Mouse (Mus musculus): ENCODE results near the gene 6330409D20Rik. TPM values are rescaled to one million over a fixed set of nuclear protein-coding genes. Genes with fewer than 3 reads are reported as not detected.

The 6330409D20Rik gene
- total and polyA plus RNA-seq, 2 experiments from 2014 or later, result 3.7 to 3.8 TPM

DNA sequence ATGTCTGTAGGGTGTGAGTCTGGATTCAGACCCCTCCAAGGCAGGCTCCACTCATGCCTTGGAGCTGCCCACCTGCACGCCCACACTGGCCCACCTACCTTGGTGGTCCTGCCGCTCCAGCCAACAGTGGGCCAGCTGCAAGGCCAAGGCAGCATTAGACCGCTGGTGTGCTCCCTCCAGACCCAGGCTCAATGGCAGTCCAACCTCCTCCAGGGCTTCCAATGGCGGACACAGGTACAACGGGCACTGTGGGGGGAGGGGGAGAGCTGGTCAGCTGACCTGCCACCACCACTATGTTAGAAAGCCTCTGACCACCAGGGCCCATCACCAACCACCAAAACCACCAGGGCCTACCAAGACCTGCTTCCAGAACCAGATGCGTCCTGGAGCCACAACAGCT lies 54.2 kb downstream of the 6330409D20Rik start:
- Histone ChIP-seq H3K4me1 (ENCODE audit: insufficient read depth, low read length) (0 out of 2 replicates have a peak, but pooled peaks cover 3% of the 10 kb centered on the region), H3K4me3 (ENCODE audit: low read depth, low read length) (no peak overlapping the region), H3K9me3 (ENCODE audit: low read length) (no peaks in the 10 kb centered on the region), H3K4me2 (ENCODE audit: low read depth, low read length, poor library complexity, severe bottlenecking) (no peak overlapping the region), H3K9ac (replicated peaks; ENCODE audit: low read length, poor library complexity, severe bottlenecking) (no peak overlapping the region), H3K27ac (ENCODE audit: low read depth, low read length) (no peak overlapping the region), H3K36me3 (ENCODE audit: insufficient read depth, low read length) (peaks cover 57% of the 10 kb centered on the region), H3K27me3 (ENCODE audit: insufficient read depth, low read length) (no peaks in the 10 kb centered on the region)
- no peak for ATAC-seq (ENCODE audit: low FRiP score)
- DNase-seq (ENCODE audit: low spot score), result no peak
- WGBS, result 85% methylated on average over 6 of the region's 6 CpGs
- no peak for TF ChIP-seq CTCF (IDR thresholded peaks at IDR 0.05)

DNA sequence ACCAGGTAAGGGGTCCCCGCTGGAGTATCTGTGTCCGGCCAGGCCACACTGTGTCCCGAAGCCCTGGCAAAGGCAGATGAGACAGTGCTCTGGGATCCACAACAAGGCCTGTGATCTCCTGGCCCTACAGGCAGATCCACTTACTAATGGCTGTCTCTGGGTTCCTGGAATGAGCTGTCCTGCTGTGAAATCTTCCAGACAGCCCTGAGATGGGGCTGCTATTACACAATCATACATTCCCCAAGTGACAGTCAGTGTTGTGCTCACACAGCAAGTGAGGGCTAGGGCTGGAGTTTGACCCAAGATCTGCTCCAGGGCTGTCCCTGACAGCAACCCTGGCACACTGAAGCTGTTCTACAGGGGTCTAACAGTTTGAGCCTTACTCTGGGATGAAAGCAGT lies 55.0 kb downstream of the 6330409D20Rik start:
- DNase-seq (ENCODE audit: low spot score) (no peak), ATAC-seq (ENCODE audit: low FRiP score) (no peak)
- TF ChIP-seq CTCF (IDR thresholded peaks at IDR 0.05), result no peak
- peaks cover 54% of the 10 kb centered on the region for H3K36me3 ChIP-seq (ENCODE audit: insufficient read depth, low read length)
- H3K9ac ChIP-seq (replicated peaks; ENCODE audit: low read length, poor library complexity, severe bottlenecking), result no peak overlapping the region
- no peaks in the 10 kb centered on the region for H3K9me3 ChIP-seq (ENCODE audit: low read length)
- no peak overlapping the region for H3K27ac ChIP-seq (ENCODE audit: low read depth, low read length)
- no peak overlapping the region for H3K4me3 ChIP-seq (ENCODE audit: low read depth, low read length)
- no peak overlapping the region for H3K4me2 ChIP-seq (ENCODE audit: low read depth, low read length, poor library complexity, severe bottlenecking)
- H3K4me1 ChIP-seq (ENCODE audit: insufficient read depth, low read length), result 0 out of 2 replicates have a peak, but pooled peaks cover 3% of the 10 kb centered on the region
- H3K27me3 ChIP-seq (ENCODE audit: insufficient read depth, low read length), result no peaks in the 10 kb centered on the region
- WGBS, result 96% methylated on average over 3 of the region's 3 CpGs

DNA sequence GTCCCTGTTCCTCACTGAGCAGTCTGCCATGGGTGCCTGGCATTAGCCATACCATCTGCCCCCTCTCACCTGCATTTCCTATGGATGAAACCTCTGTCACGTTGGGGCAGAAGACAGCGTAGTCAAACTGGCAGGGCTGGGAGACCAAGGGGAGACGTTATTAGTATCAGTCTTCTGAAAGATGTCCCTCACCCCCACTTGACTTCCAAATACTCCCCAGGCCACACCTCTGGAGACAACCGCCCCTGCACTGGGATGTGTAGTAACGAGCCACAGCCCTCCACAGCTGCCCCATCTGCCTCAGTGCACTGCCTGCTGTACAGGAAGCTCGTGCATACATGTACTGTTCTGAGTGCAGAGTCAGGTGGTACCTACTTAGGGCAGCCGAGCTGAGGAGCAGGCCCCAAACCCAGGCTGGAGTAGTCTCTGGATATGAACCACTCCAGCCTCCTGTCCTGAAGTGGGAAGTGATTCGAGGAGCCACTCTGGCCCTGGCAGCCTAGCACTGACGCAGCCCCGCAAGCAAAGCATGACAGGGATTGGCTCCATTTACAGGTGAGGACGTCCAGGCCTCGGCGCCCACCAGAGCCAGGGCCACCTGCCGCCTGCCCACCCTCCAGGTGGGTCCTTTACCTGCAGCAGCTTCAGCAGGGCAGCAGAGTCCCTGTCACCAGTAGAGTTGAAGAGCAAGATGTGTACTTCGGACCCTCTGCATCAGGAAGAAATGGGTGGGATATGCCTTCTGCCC lies 56.0 kb downstream of the 6330409D20Rik start:
- H3K36me3 ChIP-seq (ENCODE audit: insufficient read depth, low read length), result peaks cover 50% of the 10 kb centered on the region
- no peak for ATAC-seq (ENCODE audit: low FRiP score)
- TF ChIP-seq CTCF (IDR thresholded peaks at IDR 0.05), result no peak

DNA sequence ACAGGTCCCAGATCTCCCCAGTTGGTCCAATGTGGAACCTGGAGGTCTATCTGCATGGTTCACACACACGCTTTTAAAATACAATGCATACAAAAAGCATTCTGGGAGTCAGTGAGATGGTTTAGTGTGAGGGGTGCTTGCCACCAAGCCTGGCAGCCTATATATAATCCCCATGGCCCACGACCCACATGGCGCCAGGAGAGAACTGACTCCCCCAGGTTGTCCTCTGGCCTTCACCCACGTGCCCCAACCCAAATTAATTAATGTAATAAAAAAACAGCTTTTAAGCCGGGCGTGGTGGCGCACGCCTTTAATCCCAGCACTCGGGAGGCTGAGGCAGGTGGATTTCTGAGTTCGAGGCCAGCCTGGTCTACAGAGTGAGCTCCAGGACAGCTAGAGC lies 57.1 kb downstream of the 6330409D20Rik start:
- no peak for DNase-seq (ENCODE audit: low spot score)
- WGBS, result 91% methylated on average over 10 of the region's 10 CpGs
- H3K36me3 ChIP-seq (ENCODE audit: insufficient read depth, low read length), result peaks cover 50% of the 10 kb centered on the region
- TF ChIP-seq CTCF (IDR thresholded peaks at IDR 0.05), result no peak
- no peaks in the 10 kb centered on the region for H3K27me3 ChIP-seq (ENCODE audit: insufficient read depth, low read length)
- no peaks in the 10 kb centered on the region for H3K9me3 ChIP-seq (ENCODE audit: low read length)
- H3K9ac ChIP-seq (replicated peaks; ENCODE audit: low read length, poor library complexity, severe bottlenecking), result no peak overlapping the region
- no peak overlapping the region for H3K4me2 ChIP-seq (ENCODE audit: low read depth, low read length, poor library complexity, severe bottlenecking)
- no peaks in the 10 kb centered on the region for H3K4me1 ChIP-seq (ENCODE audit: insufficient read depth, low read length)
- ATAC-seq (ENCODE audit: low FRiP score), result no peak
- no peak overlapping the region for H3K4me3 ChIP-seq (ENCODE audit: low read depth, low read length)
- H3K27ac ChIP-seq (ENCODE audit: low read depth, low read length), result no peak overlapping the region

More for the DNA sequence above, 56.0 kb downstream of the 6330409D20Rik start:
- no peak for DNase-seq (ENCODE audit: low spot score)
- no peaks in the 10 kb centered on the region for H3K9me3 ChIP-seq (ENCODE audit: low read length)
- no peak overlapping the region for H3K27ac ChIP-seq (ENCODE audit: low read depth, low read length)
- H3K9ac ChIP-seq (replicated peaks; ENCODE audit: low read length, poor library complexity, severe bottlenecking), result 0 out of 2 replicates have a peak overlapping the region, but pooled peaks have one; percentile 1
- no peak overlapping the region for H3K4me3 ChIP-seq (ENCODE audit: low read depth, low read length)
- H3K27me3 ChIP-seq (ENCODE audit: insufficient read depth, low read length), result no peaks in the 10 kb centered on the region
- 0 out of 2 replicates have a peak, but pooled peaks cover 3% of the 10 kb centered on the region for H3K4me1 ChIP-seq (ENCODE audit: insufficient read depth, low read length)
- no peak overlapping the region for H3K4me2 ChIP-seq (ENCODE audit: low read depth, low read length, poor library complexity, severe bottlenecking)
- WGBS, result 91% methylated on average over 15 of the region's 15 CpGs

DNA sequence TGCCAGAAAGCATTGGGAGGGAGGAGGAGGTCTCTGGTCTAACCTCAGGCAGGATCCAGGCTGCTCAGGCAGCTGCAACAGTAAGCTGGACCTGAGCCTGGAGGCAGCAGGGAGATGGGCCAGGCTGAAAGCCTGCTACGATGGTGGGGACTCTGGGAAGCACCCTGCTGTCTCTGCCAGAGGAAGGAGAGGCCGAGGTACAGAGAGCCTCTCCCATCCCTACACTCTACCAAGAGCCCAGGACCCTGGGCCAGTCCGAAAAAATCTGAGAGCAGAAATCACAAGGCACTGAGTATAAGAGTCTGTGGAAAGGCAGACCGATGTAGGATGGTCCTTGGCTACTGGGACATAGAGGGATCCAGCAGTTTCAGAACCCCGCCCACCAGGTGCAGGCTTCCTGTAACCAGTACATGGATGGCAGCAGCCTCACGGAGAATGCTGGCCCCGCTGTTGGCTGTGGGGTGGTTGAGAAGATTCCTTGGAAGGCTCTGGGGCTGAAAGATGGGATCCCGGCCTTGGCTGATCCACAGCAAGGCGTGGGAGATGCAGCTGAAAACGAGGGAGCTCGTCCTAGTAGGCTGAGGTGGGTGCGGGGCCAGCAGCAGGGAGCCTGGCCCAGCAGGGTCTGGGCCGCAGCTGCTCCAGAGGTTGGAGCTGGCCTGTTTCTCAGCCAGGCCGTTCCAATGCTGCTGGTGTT lies 57.9 kb downstream of the 6330409D20Rik start:
- ATAC-seq (ENCODE audit: low FRiP score), result no peak
- peaks cover 50% of the 10 kb centered on the region for H3K36me3 ChIP-seq (ENCODE audit: insufficient read depth, low read length)
- WGBS, result 80% methylated on average over 14 of the region's 14 CpGs
- H3K9ac ChIP-seq (replicated peaks; ENCODE audit: low read length, poor library complexity, severe bottlenecking), result no peak overlapping the region
- H3K4me2 ChIP-seq (ENCODE audit: low read depth, low read length, poor library complexity, severe bottlenecking), result no peak overlapping the region
- no peak overlapping the region for H3K27ac ChIP-seq (ENCODE audit: low read depth, low read length)
- H3K4me1 ChIP-seq (ENCODE audit: insufficient read depth, low read length), result no peaks in the 10 kb centered on the region
- TF ChIP-seq CTCF (IDR thresholded peaks at IDR 0.05), result no peak
- H3K4me3 ChIP-seq (ENCODE audit: low read depth, low read length), result no peak overlapping the region
- no peaks in the 10 kb centered on the region for H3K9me3 ChIP-seq (ENCODE audit: low read length)
- no peak for DNase-seq (ENCODE audit: low spot score)
- no peaks in the 10 kb centered on the region for H3K27me3 ChIP-seq (ENCODE audit: insufficient read depth, low read length)

MicroRNAs within 50 kb of the gene (microRNA counts, 519-probe panel; counts per million panel counts)
- microRNA mmu-miR-2861, result 528 counts per million, percentile 58 among the panel's probes with 10 or more counts

Small RNAs within 50 kb of the gene (microRNA-seq; reads per million reads assigned to microRNA genes)
- gene Mir2861 (ENCODE audit: borderline number of aligned reads) (not detected), gene Mir3960 (ENCODE audit: borderline number of aligned reads) (not detected), gene Mir8093 (ENCODE audit: borderline number of aligned reads) (not detected)

Other genes starting within 250 kb of the 6330409D20Rik start
- gene Fam102a, start 205.7 kb downstream of the 6330409D20Rik start, total RNA-seq (2014; rRNA removed), result 21.5 and 24.4 TPM in 2 replicates
- gene Fam102a, start 205.7 kb downstream of the 6330409D20Rik start, polyA plus RNA-seq (2015; fragmentation: Nextera tagmentation; extraction: Ambion mirVana), result 6.8 and 7.2 TPM in 2 replicates
- gene Dpm2, start 170.2 kb downstream of the 6330409D20Rik start, total RNA-seq (2014; rRNA removed), result 70.0 and 73.3 TPM in 2 replicates
- 135 and 143 TPM in 2 replicates for gene Dpm2, start 170.2 kb downstream of the 6330409D20Rik start, polyA plus RNA-seq (2015; fragmentation: Nextera tagmentation; extraction: Ambion mirVana)
- gene Pip5kl1, start 166.2 kb downstream of the 6330409D20Rik start, total RNA-seq (2014; rRNA removed), result 19.3 and 20.0 TPM in 2 replicates
- 16.5 and 26.5 TPM in 2 replicates for gene Pip5kl1, start 166.2 kb downstream of the 6330409D20Rik start, polyA plus RNA-seq (2015; fragmentation: Nextera tagmentation; extraction: Ambion mirVana)
- 0.16 and 0.33 TPM in 2 replicates for gene 9430097D07Rik, start 165.3 kb downstream of the 6330409D20Rik start, total RNA-seq (2014; rRNA removed)
- gene 9430097D07Rik, start 165.3 kb downstream of the 6330409D20Rik start, polyA plus RNA-seq (2015; fragmentation: Nextera tagmentation; extraction: Ambion mirVana), result 0.69 and 0.82 TPM in 2 replicates
- 50.9 and 51.1 TPM in 2 replicates for gene St6galnac4, start 153.9 kb downstream of the 6330409D20Rik start, total RNA-seq (2014; rRNA removed)
- 38.0 and 38.6 TPM in 2 replicates for gene St6galnac4, start 153.9 kb downstream of the 6330409D20Rik start, polyA plus RNA-seq (2015; fragmentation: Nextera tagmentation; extraction: Ambion mirVana)
- gene St6galnac6, start 141.3 kb downstream of the 6330409D20Rik start, total RNA-seq (2014; rRNA removed), result 113 and 166 TPM in 2 replicates
- gene St6galnac6, start 141.3 kb downstream of the 6330409D20Rik start, polyA plus RNA-seq (2015; fragmentation: Nextera tagmentation; extraction: Ambion mirVana), result 42.1 and 45.2 TPM in 2 replicates
- gene Ak1, start 119.3 kb downstream of the 6330409D20Rik start, total RNA-seq (2014; rRNA removed), result 99.6 and 107 TPM in 2 replicates
- 114 and 133 TPM in 2 replicates for gene Ak1, start 119.3 kb downstream of the 6330409D20Rik start, polyA plus RNA-seq (2015; fragmentation: Nextera tagmentation; extraction: Ambion mirVana)
- gene Eng, start 94.4 kb downstream of the 6330409D20Rik start, total RNA-seq (2014; rRNA removed), result 16.7 and 20.0 TPM in 2 replicates
- gene Eng, start 94.4 kb downstream of the 6330409D20Rik start, polyA plus RNA-seq (2015; fragmentation: Nextera tagmentation; extraction: Ambion mirVana), result 20.3 and 21.3 TPM in 2 replicates
- 24.6 and 25.9 TPM in 2 replicates for gene Fpgs, start 36.9 kb downstream of the 6330409D20Rik start, total RNA-seq (2014; rRNA removed)
- gene Fpgs, start 36.9 kb downstream of the 6330409D20Rik start, polyA plus RNA-seq (2015; fragmentation: Nextera tagmentation; extraction: Ambion mirVana), result 25.1 and 29.6 TPM in 2 replicates
- 88.1 and 92.4 TPM in 2 replicates for gene Cdk9, start 27.9 kb downstream of the 6330409D20Rik start, total RNA-seq (2014; rRNA removed)
- gene Cdk9, start 27.9 kb downstream of the 6330409D20Rik start, polyA plus RNA-seq (2015; fragmentation: Nextera tagmentation; extraction: Ambion mirVana), result 58.2 and 59.4 TPM in 2 replicates
- 43.7 and 46.2 TPM in 2 replicates for gene Sh2d3c, start 20.0 kb downstream of the 6330409D20Rik start, total RNA-seq (2014; rRNA removed)
- 54.4 and 54.6 TPM in 2 replicates for gene Sh2d3c, start 20.0 kb downstream of the 6330409D20Rik start, polyA plus RNA-seq (2015; fragmentation: Nextera tagmentation; extraction: Ambion mirVana)
- 43.8 and 72.8 TPM in 2 replicates for gene Tor2a, start 16.2 kb upstream of the 6330409D20Rik start, total RNA-seq (2014; rRNA removed)
- gene Tor2a, start 16.2 kb upstream of the 6330409D20Rik start, polyA plus RNA-seq (2015; fragmentation: Nextera tagmentation; extraction: Ambion mirVana), result 42.0 and 44.9 TPM in 2 replicates
- gene Ttc16, start 34.6 kb upstream of the 6330409D20Rik start, total RNA-seq (2014; rRNA removed), result 0.90 and 3.2 TPM in 2 replicates
- gene Ttc16, start 34.6 kb upstream of the 6330409D20Rik start, polyA plus RNA-seq (2015; fragmentation: Nextera tagmentation; extraction: Ambion mirVana), result 0.32 and 0.44 TPM in 2 replicates
- gene Ptrh1, start 34.8 kb upstream of the 6330409D20Rik start, total RNA-seq (2014; rRNA removed), result 2.1 and 2.7 TPM in 2 replicates
- 3.8 and 3.9 TPM in 2 replicates for gene Ptrh1, start 34.8 kb upstream of the 6330409D20Rik start, polyA plus RNA-seq (2015; fragmentation: Nextera tagmentation; extraction: Ambion mirVana)
- gene Cfap157, start 43.4 kb upstream of the 6330409D20Rik start, total RNA-seq (2014; rRNA removed), result 0.19 and 1.4 TPM in 2 replicates
- 0.48 and 1.1 TPM in 2 replicates for gene Cfap157, start 43.4 kb upstream of the 6330409D20Rik start, polyA plus RNA-seq (2015; fragmentation: Nextera tagmentation; extraction: Ambion mirVana)
- 185 and 264 TPM in 2 replicates for gene Stxbp1, start 106.2 kb upstream of the 6330409D20Rik start, total RNA-seq (2014; rRNA removed)
- gene Stxbp1, start 106.2 kb upstream of the 6330409D20Rik start, polyA plus RNA-seq (2015; fragmentation: Nextera tagmentation; extraction: Ambion mirVana), result 424 and 430 TPM in 2 replicates
- gene Fam129b, start 135.1 kb upstream of the 6330409D20Rik start, total RNA-seq (2014; rRNA removed), result 39.5 and 40.9 TPM in 2 replicates
- 17.7 and 18.1 TPM in 2 replicates for gene Fam129b, start 135.1 kb upstream of the 6330409D20Rik start, polyA plus RNA-seq (2015; fragmentation: Nextera tagmentation; extraction: Ambion mirVana)
- 173 and 196 TPM in 2 replicates for gene Rpl12, start 220.5 kb upstream of the 6330409D20Rik start, total RNA-seq (2014; rRNA removed)
- gene Rpl12, start 220.5 kb upstream of the 6330409D20Rik start, polyA plus RNA-seq (2015; fragmentation: Nextera tagmentation; extraction: Ambion mirVana), result 102 and 107 TPM in 2 replicates
- gene Lrsam1, start 220.6 kb upstream of the 6330409D20Rik start, total RNA-seq (2014; rRNA removed), result 31.4 and 37.3 TPM in 2 replicates
- gene Lrsam1, start 220.6 kb upstream of the 6330409D20Rik start, polyA plus RNA-seq (2015; fragmentation: Nextera tagmentation; extraction: Ambion mirVana), result 25.3 and 26.2 TPM in 2 replicates
- gene Slc2a8, start 241.1 kb upstream of the 6330409D20Rik start, total RNA-seq (2014; rRNA removed), result 34.6 and 36.0 TPM in 2 replicates
- gene Slc2a8, start 241.1 kb upstream of the 6330409D20Rik start, polyA plus RNA-seq (2015; fragmentation: Nextera tagmentation; extraction: Ambion mirVana), result 30.7 and 34.8 TPM in 2 replicates